Mouse (Mus musculus): ENCODE data around the gene Cd3d. TPM values are rescaled to one million over a fixed set of nuclear protein-coding genes. Genes with fewer than 3 reads are reported as not detected.

The Cd3d gene
- total and polyA plus RNA-seq, 3 experiments: not detected

GRCm38 (mm10) chr9:44982531-44982930 is 945 bp downstream of the Cd3d start:
- Histone ChIP-seq H3K4me3 (ENCODE audit: control insufficient read depth in 1 of 2, insufficient read depth in 1 of 2, low read depth in 2 of 2, low read length in 2 of 2) (no peak overlapping the region), H3K27me3 (ENCODE audit: control insufficient read depth in 1 of 2, insufficient read depth in 2 of 2, low read length in 2 of 2) (no peaks in the 10 kb centered on the region), H3K79me2 (ENCODE audit: control insufficient read depth, insufficient read depth, low read length, poor library complexity) (no peaks in the 10 kb centered on the region), H3K4me1 (ENCODE audit: control insufficient read depth in 1 of 2, insufficient read depth in 2 of 2, low read length in 2 of 2) (peaks cover 16 to 23% of the 10 kb centered on the region in 2 experiments), H3K9ac (ENCODE audit: control insufficient read depth, low read depth, low read length, poor library complexity, severe bottlenecking) (no peak overlapping the region), H3K36me3 (ENCODE audit: control insufficient read depth in 1 of 2, insufficient read depth in 2 of 2, low read length in 2 of 2) (peaks cover 0 to 20% of the 10 kb centered on the region in 2 experiments; a peak in 2 of 4 replicates), H3K27ac (ENCODE audit: control insufficient read depth, low read depth, low read length) (no peak overlapping the region), H3K9me3 (replicated peaks; ENCODE audit: insufficient read depth, low read length) (no peaks in the 10 kb centered on the region)
- DNase-seq (ENCODE audit: low read depth, low spot score): no peak
- TF ChIP-seq GABPA (IDR thresholded peaks at IDR 0.05; ENCODE audit: low read depth, low read length) (no peak), JUND (IDR thresholded peaks at IDR 0.05; ENCODE audit: low read depth, low read length) (no peak), ETS1 (IDR thresholded peaks at IDR 0.05; ENCODE audit: low read depth, low read length) (no peak), UBTF (IDR thresholded peaks at IDR 0.05; ENCODE audit: borderline replicate concordance, insufficient read depth, low read depth, low read length) (no peak), ZMIZ1 (IDR thresholded peaks at IDR 0.05; ENCODE audit: low read depth, low read length) (no peak), CHD2 (IDR thresholded peaks at IDR 0.05; ENCODE audit: low read length) (no peak), USF1 (IDR thresholded peaks at IDR 0.05; ENCODE audit: low read depth, low read length) (no peak)

GRCm38 (mm10) chr9:44983001-44983400 is 1.4 kb downstream of the Cd3d start:
- Histone ChIP-seq H3K79me2 (ENCODE audit: control insufficient read depth, insufficient read depth, low read length, poor library complexity) (no peaks in the 10 kb centered on the region), H3K4me3 (ENCODE audit: control insufficient read depth in 1 of 2, insufficient read depth in 1 of 2, low read depth in 2 of 2, low read length in 2 of 2) (no peak overlapping the region), H3K27me3 (ENCODE audit: control insufficient read depth in 1 of 2, insufficient read depth in 2 of 2, low read length in 2 of 2) (no peaks in the 10 kb centered on the region), H3K27ac (ENCODE audit: control insufficient read depth, low read depth, low read length) (no peak overlapping the region), H3K9me3 (replicated peaks; ENCODE audit: insufficient read depth, low read length) (no peaks in the 10 kb centered on the region), H3K36me3 (ENCODE audit: control insufficient read depth in 1 of 2, insufficient read depth in 2 of 2, low read length in 2 of 2) (peaks cover 0 to 20% of the 10 kb centered on the region in 2 experiments; a peak in 2 of 4 replicates), H3K9ac (ENCODE audit: control insufficient read depth, low read depth, low read length, poor library complexity, severe bottlenecking) (no peak overlapping the region), H3K4me1 (ENCODE audit: control insufficient read depth in 1 of 2, insufficient read depth in 2 of 2, low read length in 2 of 2) (peaks cover 16 to 23% of the 10 kb centered on the region in 2 experiments)
- DNase-seq (ENCODE audit: low read depth, low spot score): no peak
- TF ChIP-seq NELFE (IDR thresholded peaks at IDR 0.05; ENCODE audit: low read depth, low read length) (no peak), SIN3A (IDR thresholded peaks at IDR 0.05; ENCODE audit: low read length) (no peak), ZMIZ1 (IDR thresholded peaks at IDR 0.05; ENCODE audit: low read depth, low read length) (no peak), KAT2A (conservative IDR thresholded peaks at IDR 0.05; ENCODE audit: low read depth, low read length) (no peak), POLR2A (IDR thresholded peaks at IDR 0.05; ENCODE audit: control insufficient read depth in 1 of 2, insufficient read depth in 1 of 2, low read depth in 1 of 2, low read length in 2 of 2, poor library complexity in 1 of 2) (no peak), RAD21 (IDR thresholded peaks at IDR 0.05; ENCODE audit: low read depth, low read length) (no peak), CTCF (IDR thresholded peaks at IDR 0.05 in 2 of 3, conservative IDR thresholded peaks at IDR 0.05 in 1 of 3; ENCODE audit: control insufficient read depth in 1 of 3, insufficient read depth in 1 of 3, low read depth in 2 of 3, low read length in 3 of 3, poor library complexity in 1 of 3, severe bottlenecking in 1 of 3) (no peak), MAX (IDR thresholded peaks at IDR 0.05; ENCODE audit: low read length) (no peak), ZNF384 (IDR thresholded peaks at IDR 0.05; ENCODE audit: low read depth, low read length) (no peak), POLR2AphosphoS2 (IDR thresholded peaks at IDR 0.05; ENCODE audit: low read length) (no peak), TBP (IDR thresholded peaks at IDR 0.05; ENCODE audit: low read depth, low read length) (no peak), MAFK (IDR thresholded peaks at IDR 0.05; ENCODE audit: borderline replicate concordance, low read depth, low read length) (no peak), ZKSCAN1 (IDR thresholded peaks at IDR 0.05; ENCODE audit: low read depth, low read length) (no peak), BHLHE40 (IDR thresholded peaks at IDR 0.05; ENCODE audit: borderline replicate concordance, low read depth, low read length) (no peak), MAZ (IDR thresholded peaks at IDR 0.05; ENCODE audit: low read depth, low read length) (no peak), TAL1 (IDR thresholded peaks at IDR 0.05; ENCODE audit: low read length) (no peak), MYB (IDR thresholded peaks at IDR 0.05; ENCODE audit: low read depth, low read length) (no peak)

Measured in MEL (cell line).